Mouse (Mus musculus) MEL (cell line): ENCODE data around the gene Slc46a3. TPM values are rescaled to one million over a fixed set of nuclear protein-coding genes. Genes with fewer than 3 reads are reported as not detected.

ENCODE experiments used
- DNase-seq: peaks from one replicate; pipeline ENCODE4 v3.0.0; 2011; ENCODE audit warnings: low read depth, low spot score
- H3K27ac ChIP-seq: 2 replicates; pipeline ENCODE4 v1.5.1; 2012; ENCODE audit warnings: low read depth, mild to moderate bottlenecking, control low read depth, low read length, moderate library complexity; ENCODE audit not compliant: control insufficient read depth
- H3K27me3 ChIP-seq, 2 experiments: fragments of 150-350 bp in 1 of 2; sonication (generic) in 1 of 2; 2 replicates each; pipeline ENCODE4 v1.6.1; 2012; ENCODE audit warnings: low read length in 2 of 2, mild to moderate bottlenecking in 2 of 2, improper control_type of control experiment in 1 of 2, moderate library complexity in 1 of 2; ENCODE audit not compliant: insufficient read depth in 2 of 2, control insufficient read depth in 1 of 2
- H3K36me3 ChIP-seq, 2 experiments: 2 replicates each; pipeline ENCODE4 v1.6.1; 2012 to 2014; ENCODE audit warnings: low read length in 2 of 2, improper control_type of control experiment in 1 of 2, inconsistent platforms in 1 of 2, mild to moderate bottlenecking in 1 of 2; ENCODE audit not compliant: insufficient read depth in 2 of 2, control insufficient read depth in 1 of 2
- H3K4me1 ChIP-seq, 2 experiments: fragments of 150-350 bp in 1 of 2; sonication (generic) in 1 of 2; 2 replicates each; pipeline ENCODE4 v1.6.1; 2012; ENCODE audit warnings: low read length in 2 of 2, improper control_type of control experiment in 1 of 2, mild to moderate bottlenecking in 1 of 2; ENCODE audit not compliant: insufficient read depth in 2 of 2, control insufficient read depth in 1 of 2
- H3K4me3 ChIP-seq, 2 experiments: fragments of 150-350 bp in 1 of 2; sonication (generic) in 1 of 2; 2 replicates each; pipeline ENCODE4 v1.5.1; 2012; ENCODE audit warnings: low read depth in 2 of 2, low read length in 2 of 2, mild to moderate bottlenecking in 2 of 2, moderate library complexity in 2 of 2, control low read depth in 1 of 2, improper control_type of control experiment in 1 of 2; ENCODE audit not compliant: control insufficient read depth in 1 of 2, insufficient read depth in 1 of 2
- H3K79me2 ChIP-seq: 2 replicates; pipeline ENCODE4 v1.6.1; 2012; ENCODE audit warnings: mild to moderate bottlenecking, low read length, moderate library complexity; ENCODE audit not compliant: control insufficient read depth, poor library complexity, insufficient read depth
- H3K9ac ChIP-seq: 2 replicates; pipeline ENCODE4 v1.6.1; 2012; ENCODE audit warnings: low read depth, mild to moderate bottlenecking, control low read depth, low read length, moderate library complexity; ENCODE audit not compliant: control insufficient read depth, poor library complexity, severe bottlenecking
- H3K9me3 ChIP-seq: fragments of 150-350 bp; sonication (generic); replicated peaks from 2 replicates; pipeline ENCODE4 v1.6.1; 2012; ENCODE audit warnings: mild to moderate bottlenecking, low read length, improper control_type of control experiment, moderate library complexity; ENCODE audit not compliant: insufficient read depth
- BHLHE40 ChIP-seq: IDR thresholded peaks from 2 replicates; pipeline ENCODE4 v1.6.1; 2012; ENCODE audit warnings: low read depth, mild to moderate bottlenecking, inconsistent platforms, low read length, improper control_type of control experiment, borderline replicate concordance
- CHD1 ChIP-seq: IDR thresholded peaks from 2 replicates; pipeline ENCODE4 v1.6.1; 2012; ENCODE audit warnings: low read depth, mild to moderate bottlenecking, inconsistent platforms, low read length, improper control_type of control experiment
- ELF1 ChIP-seq: IDR thresholded peaks from 2 replicates; pipeline ENCODE4 v1.6.1; 2014; ENCODE audit warnings: low read depth, mild to moderate bottlenecking, inconsistent platforms, low read length, improper control_type of control experiment, moderate library complexity
- GATA1 ChIP-seq: IDR thresholded peaks from 2 replicates; pipeline ENCODE4 v1.6.1; 2011; ENCODE audit warnings: low read depth, low read length, improper control_type of control experiment
- HCFC1 ChIP-seq: IDR thresholded peaks from 2 replicates; pipeline ENCODE4 v1.6.1; 2012; ENCODE audit warnings: low read depth, mild to moderate bottlenecking, inconsistent platforms, low read length, improper control_type of control experiment, moderate library complexity
- JUND ChIP-seq: IDR thresholded peaks from 2 replicates; pipeline ENCODE4 v1.6.1; 2011; ENCODE audit warnings: low read depth, mild to moderate bottlenecking, improper control_type of control experiment, low read length
- MAX ChIP-seq: IDR thresholded peaks from 2 replicates; pipeline ENCODE4 v1.6.1; 2011; ENCODE audit warnings: low read length, improper control_type of control experiment
- MEF2A ChIP-seq: IDR thresholded peaks from 2 replicates; pipeline ENCODE4 v1.6.1; 2014; ENCODE audit warnings: low read depth, mild to moderate bottlenecking, inconsistent platforms, low read length, improper control_type of control experiment; ENCODE audit not compliant: poor library complexity, insufficient replicate concordance, severe bottlenecking; ENCODE audit errors: extremely low read depth
- MYB ChIP-seq: IDR thresholded peaks from 2 replicates; pipeline ENCODE4 v1.6.1; 2011; ENCODE audit warnings: mild to moderate bottlenecking, low read depth, low read length, improper control_type of control experiment
- NRF1 ChIP-seq: IDR thresholded peaks from 2 replicates; pipeline ENCODE4 v1.6.1; 2014; ENCODE audit warnings: low read depth, mild to moderate bottlenecking, inconsistent platforms, low read length, improper control_type of control experiment, moderate library complexity; ENCODE audit not compliant: poor library complexity, insufficient read depth, severe bottlenecking
- POLR2A ChIP-seq, 2 experiments: IDR thresholded peaks; 2 replicates each; pipeline ENCODE4 v1.6.1; 2011 to 2012; ENCODE audit warnings: low read length in 2 of 2, mild to moderate bottlenecking in 2 of 2, control low read depth in 1 of 2, improper control_type of control experiment in 1 of 2, low read depth in 1 of 2, moderate library complexity in 1 of 2; ENCODE audit not compliant: control insufficient read depth in 1 of 2, insufficient read depth in 1 of 2, poor library complexity in 1 of 2
- RAD21 ChIP-seq: IDR thresholded peaks from 2 replicates; pipeline ENCODE4 v1.6.1; 2011; ENCODE audit warnings: mild to moderate bottlenecking, low read depth, low read length, improper control_type of control experiment
- SMC3 ChIP-seq: IDR thresholded peaks from 2 replicates; pipeline ENCODE4 v1.6.1; 2011; ENCODE audit warnings: low read depth, low read length, improper control_type of control experiment
- TBP ChIP-seq: IDR thresholded peaks from 2 replicates; pipeline ENCODE4 v1.8.0; 2011; ENCODE audit warnings: low read depth, low read length, improper control_type of control experiment
- USF1 ChIP-seq: IDR thresholded peaks from 2 replicates; pipeline ENCODE4 v1.6.1; 2014; ENCODE audit warnings: low read depth, mild to moderate bottlenecking, inconsistent platforms, low read length, improper control_type of control experiment, moderate library complexity
- USF2 ChIP-seq, 2 experiments: IDR thresholded peaks; 2 replicates each; pipeline ENCODE4 v1.6.1; 2011 to 2012; ENCODE audit warnings: improper control_type of control experiment in 2 of 2, low read length in 2 of 2, borderline replicate concordance in 1 of 2, inconsistent platforms in 1 of 2, low read depth in 1 of 2, mild to moderate bottlenecking in 1 of 2; ENCODE audit not compliant: insufficient read depth in 1 of 2
- ZKSCAN1 ChIP-seq: IDR thresholded peaks from 2 replicates; pipeline ENCODE4 v1.6.1; 2012; ENCODE audit warnings: low read depth, mild to moderate bottlenecking, inconsistent platforms, low read length, improper control_type of control experiment, moderate library complexity
- polyA plus RNA-seq, 2 experiments: library from polyadenylated mRNA; stranded (reverse) in 1 of 2; unstranded in 1 of 2; fragments of >175 nt in 1 of 2; fragments of >200 nt in 1 of 2; gene quantifications; 2 replicates each; pipeline versions ENCODE4 v1.2.1 to v1.2.4; 2012; ENCODE audit warnings: low replicate concordance in 2 of 2, low read depth in 1 of 2; ENCODE audit not compliant: insufficient read length in 2 of 2, insufficient read depth in 1 of 2, missing spikeins in 1 of 2
- total RNA-seq: library from RNA; depleted of rRNA; stranded (reverse); fragments of 300-350 nt; gene quantifications from 2 replicates; pipeline ENCODE4 v1.2.3, GENCODE M21; 2012

The Slc46a3 gene
- total and polyA plus RNA-seq, 3 experiments = 3.0 to 7.7 TPM; not detected in 1

DNA sequence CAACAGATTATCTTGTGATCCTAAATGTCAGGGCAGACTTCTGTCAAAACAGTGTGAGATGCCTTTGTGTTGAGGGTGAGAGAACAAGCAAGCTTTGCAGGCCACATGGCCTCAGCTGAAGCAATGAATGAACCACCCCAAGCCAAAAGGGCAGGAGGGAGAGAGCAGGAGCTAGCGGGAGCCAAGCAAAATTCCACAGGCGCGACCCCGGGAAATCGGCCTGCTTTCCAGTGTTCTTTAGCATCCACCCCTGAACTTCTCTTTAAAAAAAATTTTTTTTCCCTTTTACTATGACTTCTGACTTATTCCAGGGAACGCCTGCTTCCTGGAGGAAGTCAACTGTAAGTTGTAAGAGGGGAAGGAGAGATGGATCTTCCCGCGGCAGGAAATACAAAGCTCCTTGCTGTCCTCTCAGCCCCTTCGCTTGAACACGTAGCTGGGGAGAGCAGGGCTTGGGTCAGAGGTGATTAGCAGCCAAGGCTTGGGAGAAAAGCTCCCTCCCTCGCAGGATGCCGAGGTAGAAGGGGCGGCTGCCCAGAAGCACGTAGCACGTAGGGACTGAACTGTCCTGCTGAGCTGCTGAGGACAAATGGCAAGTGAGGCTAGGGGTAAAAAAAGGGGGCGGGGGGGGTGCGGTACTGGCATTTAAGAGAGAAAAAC is 59.6 kb downstream of the Slc46a3 start:
- Histone ChIP-seq H3K79me2 (no peaks in the 10 kb centered on the region), H3K27me3 (peaks cover 0 to 1% of the 10 kb centered on the region in 2 experiments; a peak in 1 of 4 replicates), H3K36me3 (no peaks in the 10 kb centered on the region), H3K4me1 (no peaks in the 10 kb centered on the region), H3K27ac (no peak overlapping the region), H3K9me3 (no peaks in the 10 kb centered on the region), H3K9ac (no peak overlapping the region), H3K4me3 (no peak overlapping the region)
- TF ChIP-seq NRF1 = no peak
- DNase-seq = no peak

GRCm38 (mm10) chr5:147832842-147833241 is 61.8 kb downstream of the Slc46a3 start:
- peaks cover 0 to 1% of the 10 kb centered on the region in 2 experiments; a peak in 1 of 4 replicates for H3K27me3 ChIP-seq
- DNase-seq = no peak
- no peaks in the 10 kb centered on the region for H3K4me1 ChIP-seq

GRCm38 (mm10) chr5:147828846-147829245 is 65.8 kb downstream of the Slc46a3 start:
- TF ChIP-seq RAD21 (no peak), MAX (no peak), TBP (no peak), MEF2A (no peak), USF2 (IDR thresholded peaks at IDR 0.05; ENCODE audit: borderline replicate concordance in 1 of 2, insufficient read depth in 1 of 2, low read depth in 1 of 2, low read length in 2 of 2) (no peak), HCFC1 (no peak), BHLHE40 (no peak), ELF1 (no peak), CHD1 (no peak), JUND (no peak), MYB (no peak), SMC3 (no peak), POLR2A (IDR thresholded peaks at IDR 0.05; ENCODE audit: control insufficient read depth in 1 of 2, insufficient read depth in 1 of 2, low read depth in 1 of 2, low read length in 2 of 2, poor library complexity in 1 of 2) (no peak), ZKSCAN1 (no peak), GATA1 (no peak)

More at GRCm38 (mm10) chr5:147832842-147833241, 61.8 kb downstream of the Slc46a3 start:
- Histone ChIP-seq H3K36me3 (no peaks in the 10 kb centered on the region), H3K27ac (no peak overlapping the region), H3K9me3 (no peaks in the 10 kb centered on the region), H3K9ac (no peak overlapping the region), H3K4me3 (no peak overlapping the region), H3K79me2 (no peaks in the 10 kb centered on the region)
- TF ChIP-seq MYB = no peak
- TF ChIP-seq USF1 = 0 out of 2 replicates have a peak, but pooled peaks have one; percentile 19

More at GRCm38 (mm10) chr5:147828846-147829245, 65.8 kb downstream of the Slc46a3 start:
- Histone ChIP-seq H3K27ac (no peak overlapping the region), H3K4me3 (no peak overlapping the region), H3K79me2 (no peaks in the 10 kb centered on the region), H3K27me3 (no peaks in the 10 kb centered on the region), H3K9ac (no peak overlapping the region), H3K36me3 (no peaks in the 10 kb centered on the region), H3K4me1 (no peaks in the 10 kb centered on the region), H3K9me3 (no peaks in the 10 kb centered on the region)
- no peak for DNase-seq
